Mouse (Mus musculus): Measurements from ENCODE around the gene Nek9. TPM values are rescaled to one million over a fixed set of nuclear protein-coding genes. Genes with fewer than 3 reads are reported as not detected.
A peak's percentile ranks its signal among the peaks of the same experiment; 100 is the strongest.

Nek9 gene
- polyA plus RNA-seq, 1 experiment from 2014 or later, result 17.3 TPM

DNA sequence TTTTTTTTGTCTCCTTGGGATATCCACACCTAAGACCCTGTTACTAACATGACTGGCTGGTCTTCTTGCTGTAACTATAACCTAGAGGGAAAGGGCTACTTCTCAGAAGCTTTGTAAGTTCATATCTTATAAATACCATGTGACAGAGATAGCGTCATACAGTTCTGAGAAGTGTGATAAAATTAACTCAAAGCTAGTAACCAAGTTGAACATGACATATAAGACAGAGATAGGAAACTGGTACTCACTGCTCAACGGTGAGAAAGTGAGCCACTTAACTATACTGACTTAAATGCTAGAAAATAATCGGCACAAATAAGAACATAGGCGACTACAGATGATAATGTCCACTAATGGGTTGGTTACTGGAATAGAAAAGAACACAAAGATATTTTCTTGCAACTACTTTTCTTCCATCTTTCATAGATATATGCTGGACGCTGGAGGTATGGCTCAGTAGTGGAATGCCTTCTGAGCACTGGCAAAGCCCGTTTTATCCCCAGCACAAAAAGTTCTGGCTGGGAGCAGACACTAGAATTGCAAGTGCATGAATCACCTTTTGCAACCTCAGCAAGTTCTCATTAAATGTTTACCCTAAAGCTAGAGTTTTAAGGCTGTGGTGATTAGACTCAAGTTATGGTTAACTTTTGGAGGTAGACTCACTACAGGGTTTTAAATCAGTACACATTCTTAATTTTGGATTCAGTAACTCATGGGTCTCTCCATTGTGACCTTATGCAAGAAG, 1.4 kb downstream of the Nek9 start:
- Histone ChIP-seq H3K9me3 (ENCODE audit: control insufficient read depth, low read length) (no peaks in the 10 kb centered on the region), H3K9ac (ENCODE audit: low read length) (peak overlapping the region; percentile 96), H3K27ac (replicated peaks in 1 of 2; ENCODE audit: control insufficient read depth in 1 of 2, insufficient read depth in 1 of 2, low read depth in 2 of 2, low read length in 2 of 2) (no peak overlapping the region), H3K36me3 (ENCODE audit: control insufficient read depth, insufficient read depth, low read length) (peaks cover 45% of the 10 kb centered on the region), H3K27me3 (ENCODE audit: control insufficient read depth, insufficient read depth, low read length) (no peaks in the 10 kb centered on the region), H3K4me2 (ENCODE audit: low read length) (peak overlapping the region; percentile 74), H3K4me1 (ENCODE audit: control insufficient read depth in 2 of 2, insufficient read depth in 2 of 2, low read length in 2 of 2) (peaks cover 2 to 27% of the 10 kb centered on the region in 2 experiments), H3K4me3 (ENCODE audit: control insufficient read depth in 1 of 2, insufficient read depth in 1 of 2, low read depth in 1 of 2, low read length in 2 of 2) (peak overlapping the region in 1 of 2 experiments; percentile 90; a peak in 2 of 4 replicates)
- no peak for ATAC-seq (ENCODE audit: insufficient number of reproducible peaks, insufficient read depth, low FRiP score, low read depth)
- WGBS, result 49% methylated on average over 6 of the region's 6 CpGs

DNA sequence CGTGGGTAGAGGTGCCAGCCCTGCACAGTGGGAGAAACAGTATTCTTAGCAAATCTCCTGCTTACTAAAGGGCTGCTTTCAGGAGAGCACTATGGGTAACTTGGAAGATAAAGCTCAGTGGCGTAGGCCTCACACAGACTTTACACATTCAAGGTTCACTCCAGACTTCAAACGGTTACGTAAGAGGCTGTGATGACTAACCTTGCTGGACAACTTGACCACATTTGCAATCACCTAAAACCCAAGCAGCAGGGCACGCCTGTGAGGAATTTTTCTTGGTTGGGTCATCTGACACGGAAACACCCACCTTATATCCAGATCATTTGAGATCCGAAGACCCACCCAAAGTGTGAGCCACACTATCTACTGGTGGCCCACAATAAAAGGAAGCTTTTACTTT, 9.0 kb downstream of the Nek9 start:
- H3K36me3 ChIP-seq (ENCODE audit: control insufficient read depth, insufficient read depth, low read length), result peaks cover 97% of the 10 kb centered on the region
- H3K4me3 ChIP-seq (ENCODE audit: control insufficient read depth in 1 of 2, insufficient read depth in 1 of 2, low read depth in 1 of 2, low read length in 2 of 2), result no peak overlapping the region
- H3K4me1 ChIP-seq (ENCODE audit: control insufficient read depth in 2 of 2, insufficient read depth in 2 of 2, low read length in 2 of 2), result no peaks in the 10 kb centered on the region
- no peaks in the 10 kb centered on the region for H3K9me3 ChIP-seq (ENCODE audit: control insufficient read depth, low read length)
- H3K27ac ChIP-seq (replicated peaks in 1 of 2; ENCODE audit: control insufficient read depth in 1 of 2, insufficient read depth in 1 of 2, low read depth in 2 of 2, low read length in 2 of 2), result no peak overlapping the region
- H3K4me2 ChIP-seq (ENCODE audit: low read length), result no peak overlapping the region
- no peak for ATAC-seq (ENCODE audit: insufficient number of reproducible peaks, insufficient read depth, low FRiP score, low read depth)
- H3K9ac ChIP-seq (ENCODE audit: low read length), result no peak overlapping the region
- no peaks in the 10 kb centered on the region for H3K27me3 ChIP-seq (ENCODE audit: control insufficient read depth, insufficient read depth, low read length)
- WGBS, result 82% methylated on average over 7 of the region's 7 CpGs

DNA sequence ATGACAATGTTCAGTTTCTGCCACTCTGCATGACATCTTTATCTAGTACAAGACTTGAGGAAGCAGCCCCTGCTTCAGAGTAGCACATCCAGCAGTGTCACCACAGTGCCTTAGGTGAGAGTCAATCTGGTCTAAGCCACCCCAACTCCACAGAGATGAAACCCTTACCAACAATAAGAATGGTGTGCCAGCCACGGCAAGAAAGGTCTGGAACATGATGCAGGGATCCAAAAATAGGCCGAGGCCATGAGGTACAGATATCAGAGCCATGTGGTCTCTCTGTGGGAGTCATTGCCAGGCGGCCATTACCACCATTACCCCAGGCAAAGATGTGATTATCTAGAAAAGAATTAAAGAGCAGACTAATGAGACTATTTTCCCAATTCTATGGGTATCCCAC, 30.5 kb downstream of the Nek9 start:
- Histone ChIP-seq H3K36me3 (ENCODE audit: control insufficient read depth, insufficient read depth, low read length) (peaks cover 97% of the 10 kb centered on the region), H3K4me1 (ENCODE audit: control insufficient read depth in 2 of 2, insufficient read depth in 2 of 2, low read length in 2 of 2) (peaks cover 0 to 6% of the 10 kb centered on the region in 2 experiments; a peak in 2 of 4 replicates), H3K4me3 (ENCODE audit: control insufficient read depth in 1 of 2, insufficient read depth in 1 of 2, low read depth in 1 of 2, low read length in 2 of 2) (no peak overlapping the region), H3K27ac (replicated peaks in 1 of 2; ENCODE audit: control insufficient read depth in 1 of 2, insufficient read depth in 1 of 2, low read depth in 2 of 2, low read length in 2 of 2) (no peak overlapping the region), H3K27me3 (ENCODE audit: control insufficient read depth, insufficient read depth, low read length) (no peaks in the 10 kb centered on the region), H3K9ac (ENCODE audit: low read length) (no peak overlapping the region), H3K4me2 (ENCODE audit: low read length) (no peak overlapping the region), H3K9me3 (ENCODE audit: control insufficient read depth, low read length) (no peaks in the 10 kb centered on the region)
- ATAC-seq (ENCODE audit: insufficient number of reproducible peaks, insufficient read depth, low FRiP score, low read depth), result no peak
- WGBS, result 34% methylated on average over 3 of the region's 3 CpGs

DNA sequence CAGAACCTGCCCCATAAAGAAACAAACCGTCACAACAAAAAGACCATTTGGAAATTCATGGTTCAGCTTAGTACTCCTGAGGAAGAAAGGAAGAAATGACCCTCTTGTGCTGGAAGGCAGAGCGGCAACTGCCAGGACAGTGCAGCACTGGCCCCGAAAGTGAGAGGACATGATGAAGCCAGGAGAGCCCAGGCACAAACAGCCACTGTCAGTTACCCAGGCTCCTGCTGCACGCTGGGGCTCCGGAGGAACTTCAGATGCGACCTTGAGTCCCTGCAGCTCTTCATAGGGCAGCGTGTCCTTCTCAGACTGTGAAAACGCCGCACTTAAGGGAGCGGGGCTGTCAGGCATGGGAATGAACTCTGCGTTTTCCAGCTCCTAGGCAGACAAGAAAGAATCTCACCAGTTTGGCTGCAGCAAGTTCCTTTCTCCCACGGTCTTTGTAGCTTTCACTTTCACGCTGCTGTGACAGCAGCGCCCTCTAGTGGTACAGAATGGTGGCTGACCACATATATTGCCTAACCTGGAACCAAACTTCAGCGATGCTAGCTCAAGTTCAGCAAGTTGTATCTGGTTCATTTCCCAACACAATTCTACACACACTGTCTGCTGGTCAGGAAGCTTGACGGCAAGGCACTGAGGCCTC, 33.8 kb downstream of the Nek9 start:
- H3K4me2 ChIP-seq (ENCODE audit: low read length), result peak overlapping the region; percentile 46
- H3K4me1 ChIP-seq (ENCODE audit: control insufficient read depth in 2 of 2, insufficient read depth in 2 of 2, low read length in 2 of 2), result peaks cover 0 to 6% of the 10 kb centered on the region in 2 experiments; a peak in 2 of 4 replicates
- WGBS, result 42% methylated on average over 16 of the region's 16 CpGs
- no peak for ATAC-seq (ENCODE audit: insufficient number of reproducible peaks, insufficient read depth, low FRiP score, low read depth)
- H3K9ac ChIP-seq (ENCODE audit: low read length), result 0 out of 2 replicates have a peak overlapping the region, but pooled peaks have one; percentile 54
- peak overlapping the region in 1 of 2 experiments; percentile 25; a peak in 2 of 4 replicates for H3K4me3 ChIP-seq (ENCODE audit: control insufficient read depth in 1 of 2, insufficient read depth in 1 of 2, low read depth in 1 of 2, low read length in 2 of 2)
- no peaks in the 10 kb centered on the region for H3K27me3 ChIP-seq (ENCODE audit: control insufficient read depth, insufficient read depth, low read length)
- peaks cover 96% of the 10 kb centered on the region for H3K36me3 ChIP-seq (ENCODE audit: control insufficient read depth, insufficient read depth, low read length)
- no peaks in the 10 kb centered on the region for H3K9me3 ChIP-seq (ENCODE audit: control insufficient read depth, low read length)
- H3K27ac ChIP-seq (replicated peaks in 1 of 2; ENCODE audit: control insufficient read depth in 1 of 2, insufficient read depth in 1 of 2, low read depth in 2 of 2, low read length in 2 of 2), result peak overlapping the region in 1 of 2 experiments; percentile 61; a peak in 2 of 4 replicates

DNA sequence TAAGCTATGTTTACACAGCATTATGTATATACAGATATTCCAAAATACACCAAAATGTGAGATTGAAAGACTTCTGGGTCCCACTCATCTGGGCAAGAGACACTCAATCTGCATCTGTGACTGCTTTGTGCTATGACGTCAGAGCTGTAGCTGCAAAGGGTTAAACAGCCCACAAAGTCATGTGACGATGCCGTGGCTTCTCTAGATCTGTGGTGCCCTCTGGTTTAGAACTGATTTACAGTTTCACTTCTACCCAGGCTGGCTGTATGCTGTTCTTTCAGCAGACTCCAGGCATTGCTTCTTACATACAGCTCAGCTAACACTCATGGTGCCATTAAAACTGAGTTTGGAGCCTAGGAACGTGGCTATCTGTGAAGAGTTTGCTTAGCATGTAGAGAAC, 34.4 kb downstream of the Nek9 start:
- no peak overlapping the region for H3K27ac ChIP-seq (replicated peaks in 1 of 2; ENCODE audit: control insufficient read depth in 1 of 2, insufficient read depth in 1 of 2, low read depth in 2 of 2, low read length in 2 of 2)
- H3K4me2 ChIP-seq (ENCODE audit: low read length), result no peak overlapping the region
- no peak overlapping the region for H3K9ac ChIP-seq (ENCODE audit: low read length)
- H3K4me3 ChIP-seq (ENCODE audit: control insufficient read depth in 1 of 2, insufficient read depth in 1 of 2, low read depth in 1 of 2, low read length in 2 of 2), result no peak overlapping the region
- H3K27me3 ChIP-seq (ENCODE audit: control insufficient read depth, insufficient read depth, low read length), result no peaks in the 10 kb centered on the region
- peaks cover 96% of the 10 kb centered on the region for H3K36me3 ChIP-seq (ENCODE audit: control insufficient read depth, insufficient read depth, low read length)
- ATAC-seq (ENCODE audit: insufficient number of reproducible peaks, insufficient read depth, low FRiP score, low read depth), result no peak; the same call in 1 of the 2 replicates
- no peaks in the 10 kb centered on the region for H3K9me3 ChIP-seq (ENCODE audit: control insufficient read depth, low read length)
- 70% methylated on average over 4 of the region's 4 CpGs for WGBS
- peaks cover 0 to 6% of the 10 kb centered on the region in 2 experiments; a peak in 2 of 4 replicates for H3K4me1 ChIP-seq (ENCODE audit: control insufficient read depth in 2 of 2, insufficient read depth in 2 of 2, low read length in 2 of 2)

GRCm38 (mm10) chr12:85303256-85303655, 35.9 kb downstream of the Nek9 start:
- Histone ChIP-seq H3K27me3 (ENCODE audit: control insufficient read depth, insufficient read depth, low read length) (no peaks in the 10 kb centered on the region), H3K36me3 (ENCODE audit: control insufficient read depth, insufficient read depth, low read length) (peaks cover 91% of the 10 kb centered on the region)

DNA sequence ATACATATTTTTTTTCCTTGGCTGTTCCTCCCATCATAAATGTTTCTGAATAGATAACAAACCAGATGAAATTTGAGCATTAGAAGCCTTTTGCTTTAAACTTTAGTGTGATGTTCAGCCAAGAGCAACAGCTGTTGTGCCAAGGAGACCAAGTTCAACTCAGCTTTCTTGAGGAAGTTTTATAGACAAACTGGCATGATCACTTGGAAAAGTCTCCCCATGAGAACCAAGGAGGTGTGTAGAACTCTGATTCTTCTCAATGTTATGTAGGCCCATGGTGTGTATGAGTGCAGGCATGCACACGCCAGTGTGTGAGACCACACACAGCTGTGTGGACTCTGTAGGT, 40.4 kb downstream of the Nek9 start:
- no peak overlapping the region for H3K27ac ChIP-seq (replicated peaks in 1 of 2; ENCODE audit: control insufficient read depth in 1 of 2, insufficient read depth in 1 of 2, low read depth in 2 of 2, low read length in 2 of 2)

More at GRCm38 (mm10) chr12:85303256-85303655, 35.9 kb downstream of the Nek9 start:
- H3K27ac ChIP-seq (replicated peaks in 1 of 2; ENCODE audit: control insufficient read depth in 1 of 2, insufficient read depth in 1 of 2, low read depth in 2 of 2, low read length in 2 of 2), result no peak overlapping the region
- ATAC-seq (ENCODE audit: insufficient number of reproducible peaks, insufficient read depth, low FRiP score, low read depth), result no peak
- WGBS, result 65% methylated on average over 2 of the region's 2 CpGs
- H3K4me1 ChIP-seq (ENCODE audit: control insufficient read depth in 2 of 2, insufficient read depth in 2 of 2, low read length in 2 of 2), result peaks cover 2 to 6% of the 10 kb centered on the region in 2 experiments; a peak in 3 of 4 replicates
- no peaks in the 10 kb centered on the region for H3K9me3 ChIP-seq (ENCODE audit: control insufficient read depth, low read length)
- H3K9ac ChIP-seq (ENCODE audit: low read length), result no peak overlapping the region
- H3K4me3 ChIP-seq (ENCODE audit: control insufficient read depth in 1 of 2, insufficient read depth in 1 of 2, low read depth in 1 of 2, low read length in 2 of 2), result no peak overlapping the region
- no peak overlapping the region for H3K4me2 ChIP-seq (ENCODE audit: low read length)

More for the DNA sequence above, 40.4 kb downstream of the Nek9 start:
- Histone ChIP-seq H3K9ac (ENCODE audit: low read length) (no peak overlapping the region), H3K4me2 (ENCODE audit: low read length) (no peak overlapping the region), H3K4me3 (ENCODE audit: control insufficient read depth in 1 of 2, insufficient read depth in 1 of 2, low read depth in 1 of 2, low read length in 2 of 2) (no peak overlapping the region), H3K27me3 (ENCODE audit: control insufficient read depth, insufficient read depth, low read length) (no peaks in the 10 kb centered on the region), H3K4me1 (ENCODE audit: control insufficient read depth in 2 of 2, insufficient read depth in 2 of 2, low read length in 2 of 2) (peaks cover 2 to 9% of the 10 kb centered on the region in 2 experiments; a peak in 2 of 4 replicates), H3K9me3 (ENCODE audit: control insufficient read depth, low read length) (peaks cover 13% of the 10 kb centered on the region), H3K36me3 (ENCODE audit: control insufficient read depth, insufficient read depth, low read length) (peaks cover 49% of the 10 kb centered on the region)
- no peak for ATAC-seq (ENCODE audit: insufficient number of reproducible peaks, insufficient read depth, low FRiP score, low read depth)
- WGBS, result 97% methylated on average over 1 of the region's 1 CpGs

All from heart, embryonic 14.5 days (tissue).